Mouse (Mus musculus): ENCODE data around the gene Olfr96. TPM values are rescaled to one million over a fixed set of nuclear protein-coding genes. Genes with fewer than 3 reads are reported as not detected.
"Not testable (repeated sequence)": the region's sequence is repeated elsewhere in the genome, so short reads cannot be mapped to it uniquely, and the experiment has no call there.

Gene Olfr96
- total RNA-seq (2021) = not detected
- long read RNA-seq, experiment 1 = 0 reads
- long read RNA-seq, experiment 2 = 0 reads

GRCm38 (mm10) chr17:37219846-37220245 lies at the start of gene Olfr96:
Gene Olfr96 (plus strand): TSS chr17:37220146.
- DNase-seq = no peak

- DNase-seq = no peak
Measured at GRCm38 (mm10) chr17:37185474-37185873, 34.5 kb upstream of the Olfr96 start.

- DNase-seq = peak; percentile 10 to 42
Measured at GRCm38 (mm10) chr17:37190711-37191110, 29.2 kb upstream of the Olfr96 start.

DNA sequence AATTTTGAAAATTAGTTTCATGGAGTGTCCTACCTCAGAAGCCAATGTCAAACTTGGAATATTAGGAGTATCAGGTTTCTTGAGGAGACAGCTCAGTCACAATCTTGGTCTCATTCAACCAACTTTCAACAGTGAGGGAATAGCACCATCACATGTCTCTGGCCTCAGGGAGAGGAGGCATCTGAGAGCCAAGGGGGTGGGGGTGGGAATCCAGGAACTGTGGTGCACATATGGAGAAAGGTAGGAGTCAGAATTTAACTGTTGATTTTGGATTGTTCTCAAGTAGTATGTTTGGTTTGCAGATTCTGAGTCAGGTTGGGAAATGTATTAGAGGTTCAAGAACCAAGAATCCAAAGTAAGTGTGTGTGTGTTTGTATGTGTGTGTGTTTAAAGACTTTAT lies 26.9 kb upstream of the Olfr96 start:
- DNase-seq = no peak

DNA sequence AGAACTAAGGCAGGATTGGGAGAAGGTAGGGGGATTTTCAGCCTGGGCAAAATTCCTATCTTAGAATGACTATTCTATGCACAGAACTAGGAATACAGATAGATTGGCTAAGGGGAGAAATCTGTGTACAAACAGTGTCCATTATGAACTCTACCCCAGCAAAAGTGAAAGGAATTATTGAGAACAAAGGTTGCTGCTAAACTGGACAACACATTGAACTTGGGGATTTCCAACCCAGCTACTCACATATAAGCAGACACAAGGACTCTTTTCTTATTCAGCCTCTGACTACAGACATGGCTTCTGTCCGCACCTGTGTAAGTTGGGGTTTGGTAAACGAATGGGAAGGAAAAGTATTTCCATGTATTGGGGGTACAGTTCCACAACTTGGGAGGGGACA lies 26.3 kb upstream of the Olfr96 start, which contains the start of gene Ubd:
Gene Ubd, plus strand, starts transcription at position 237 of the 400 bp plus-strand sequence.
- no peak for DNase-seq

DNA sequence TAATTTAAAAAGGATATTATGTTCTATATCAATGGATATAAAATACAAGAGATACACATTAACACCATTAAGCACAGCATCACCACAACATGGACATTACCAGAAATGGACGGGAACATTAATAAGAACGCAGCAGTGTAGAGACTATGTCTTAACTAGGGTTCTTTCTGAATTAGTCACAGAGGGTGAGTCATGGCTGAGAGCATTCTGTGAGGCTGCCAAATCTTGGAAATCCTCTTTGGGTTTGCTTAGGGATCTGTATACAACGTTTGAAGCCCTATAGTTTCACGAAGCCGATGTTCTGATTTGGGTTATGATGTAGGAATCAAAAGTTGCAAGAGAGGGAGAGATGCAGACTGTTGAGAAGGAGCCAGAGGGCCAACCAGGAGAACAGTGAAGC lies 25.2 kb upstream of the Olfr96 start:
- DNase-seq = peak; percentile 18 to 36

DNA sequence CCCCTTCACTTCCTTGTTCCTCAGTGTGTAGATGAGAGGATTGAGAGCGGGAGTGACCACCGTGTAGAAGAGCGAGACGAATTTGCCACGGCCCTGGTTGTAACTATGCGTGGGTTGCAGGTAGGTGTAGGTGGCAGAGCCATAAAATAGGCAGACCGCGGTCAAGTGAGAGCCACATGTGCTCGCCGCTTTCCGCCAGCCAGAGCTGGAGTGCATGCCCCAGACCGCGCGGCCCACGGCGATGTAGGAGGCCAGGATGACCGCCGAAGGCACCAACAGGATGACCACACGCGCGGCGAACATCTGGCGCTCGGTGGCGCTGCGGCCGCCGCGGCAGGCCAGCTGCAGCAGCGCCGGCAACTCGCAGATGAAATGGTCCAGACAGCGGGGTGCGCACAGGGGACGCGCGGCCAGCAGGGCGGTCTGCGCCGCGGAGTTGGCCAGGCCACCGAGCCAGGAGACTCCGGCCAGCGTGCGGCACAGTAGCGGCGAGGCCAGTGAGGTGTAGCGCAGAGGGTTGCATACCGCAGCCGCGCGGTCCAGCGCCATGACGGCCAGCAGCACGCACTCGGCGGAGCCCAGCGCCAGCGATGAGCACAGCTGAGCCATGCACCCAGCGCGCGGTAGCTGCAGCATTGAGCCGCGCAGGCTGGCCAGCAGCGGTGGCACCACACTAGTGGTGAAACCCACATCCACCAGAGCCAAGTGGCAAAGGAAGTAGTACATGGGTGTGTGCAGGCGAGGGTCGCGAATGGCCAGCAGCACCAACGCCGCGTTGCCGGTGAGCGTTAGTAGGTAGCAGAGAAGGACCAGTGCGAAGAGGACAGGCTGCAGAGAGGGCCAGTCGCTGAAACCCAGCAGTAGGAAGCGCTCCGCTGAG lies 22.9 kb upstream of the Olfr96 start:
- DNase-seq = peak; percentile 29 to 44

- DNase-seq = no peak
Measured at GRCm38 (mm10) chr17:37200894-37201293, 19.1 kb upstream of the Olfr96 start, which contains the start of gene Olfr94. Gene Olfr94 (minus strand): TSS chr17:37200994.

DNA sequence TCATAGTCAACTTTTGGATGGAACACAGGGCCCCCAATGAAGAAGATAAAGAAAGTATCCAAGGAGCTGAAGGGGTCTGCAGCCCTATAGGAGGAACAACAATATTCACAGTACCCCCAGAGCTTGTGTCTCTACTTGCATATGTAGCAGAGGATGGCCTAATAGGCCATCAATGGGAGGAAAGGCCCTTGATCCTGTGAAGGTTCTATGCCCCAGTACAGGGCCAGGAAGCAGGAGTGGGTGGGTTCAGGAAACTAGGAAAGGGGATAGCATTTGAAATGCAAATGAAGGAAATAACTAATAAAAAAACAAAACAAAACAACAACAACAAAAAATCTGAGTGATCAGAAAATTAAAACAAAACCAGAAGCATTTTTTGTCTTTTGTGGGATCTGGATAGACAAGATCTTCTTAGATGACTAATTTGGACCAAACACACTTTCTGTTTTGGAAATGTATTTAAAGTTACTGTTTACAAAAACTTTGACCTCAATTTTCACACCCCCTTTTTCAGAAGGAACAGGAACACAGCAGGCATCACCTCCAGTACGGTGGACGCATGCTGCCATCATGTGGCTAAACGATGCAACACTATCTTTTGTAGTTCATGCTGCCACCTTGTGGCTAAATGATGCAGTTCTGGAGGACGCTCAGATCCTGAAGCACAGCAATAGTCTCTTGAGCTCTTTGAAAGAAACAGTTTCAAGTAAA lies 16.6 kb upstream of the Olfr96 start:
- DNase-seq = peak; percentile 70 to 81

- DNase-seq = no peak
Measured at GRCm38 (mm10) chr17:37203917-37204236, 16.1 kb upstream of the Olfr96 start.

DNA sequence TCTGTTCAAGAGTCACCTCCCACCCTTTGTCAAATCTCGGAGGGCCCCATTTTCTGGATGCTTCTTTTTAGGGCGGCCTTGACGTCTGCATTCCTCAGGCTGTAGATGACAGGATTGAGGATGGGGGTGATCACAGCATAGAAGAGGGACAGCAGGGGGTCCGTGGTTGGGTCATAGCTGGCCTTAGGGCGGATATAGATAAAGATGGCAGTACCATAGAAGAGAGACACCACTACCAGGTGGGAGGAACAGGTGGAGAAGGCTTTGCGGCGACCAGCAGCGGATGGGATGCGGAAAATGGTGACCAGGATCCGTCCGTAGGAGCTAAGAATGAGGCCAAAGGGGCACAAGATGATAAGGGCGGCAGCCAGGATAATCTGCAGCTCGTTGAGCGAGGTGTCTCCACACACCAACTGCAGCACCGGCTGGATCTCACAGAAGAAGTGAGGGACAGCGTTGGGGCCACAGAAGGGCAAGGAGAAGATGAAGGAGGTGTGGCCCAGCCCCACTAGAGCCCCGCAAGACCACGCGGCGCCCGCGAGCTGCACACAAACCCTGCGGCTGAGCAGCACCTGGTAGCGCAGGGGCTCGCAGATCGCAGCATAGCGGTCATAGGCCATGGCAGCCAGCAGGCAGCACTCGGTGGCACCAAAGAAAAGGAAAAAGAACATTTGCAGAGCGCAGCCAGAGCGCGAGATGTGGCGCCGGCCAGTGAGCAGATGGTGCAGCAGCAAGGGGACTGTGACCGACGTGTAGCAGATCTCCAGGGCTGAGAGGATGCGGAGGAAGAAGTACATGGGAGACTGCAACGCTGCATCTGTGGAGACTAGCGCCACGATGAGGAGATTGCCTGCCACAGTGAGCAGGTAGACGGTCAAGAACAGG lies 8.8 kb upstream of the Olfr96 start:
- DNase-seq = no peak

GRCm38 (mm10) chr17:37213018-37213417 lies 6.9 kb upstream of the Olfr96 start, which contains the start of gene Olfr95:
Gene Olfr95 (minus strand): TSS chr17:37213118.
- DNase-seq = no peak

DNA sequence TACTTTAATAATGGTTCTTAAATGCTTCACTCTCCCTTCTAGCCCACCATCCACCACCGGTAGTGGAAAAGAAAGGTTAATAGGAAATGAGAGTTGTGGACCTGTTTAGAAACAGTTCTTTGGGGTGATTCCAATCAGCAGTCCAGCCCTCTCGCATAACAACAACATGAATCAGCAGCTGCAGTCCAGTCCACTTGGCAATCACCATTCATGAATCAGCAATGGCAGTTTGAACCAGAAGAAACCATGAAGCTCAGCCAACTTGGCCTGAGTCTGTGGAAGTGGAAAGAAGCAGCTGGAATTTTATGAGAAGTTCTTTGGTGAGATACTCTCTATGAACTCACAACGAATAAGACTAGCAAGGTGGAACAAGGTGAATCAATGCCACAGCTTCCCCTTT lies 1.5 kb upstream of the Olfr96 start:
- DNase-seq = peak; percentile 19 to 39

GRCm38 (mm10) chr17:37221879-37222278 lies 1.9 kb downstream of the Olfr96 start:
- no peak for DNase-seq

DNA sequence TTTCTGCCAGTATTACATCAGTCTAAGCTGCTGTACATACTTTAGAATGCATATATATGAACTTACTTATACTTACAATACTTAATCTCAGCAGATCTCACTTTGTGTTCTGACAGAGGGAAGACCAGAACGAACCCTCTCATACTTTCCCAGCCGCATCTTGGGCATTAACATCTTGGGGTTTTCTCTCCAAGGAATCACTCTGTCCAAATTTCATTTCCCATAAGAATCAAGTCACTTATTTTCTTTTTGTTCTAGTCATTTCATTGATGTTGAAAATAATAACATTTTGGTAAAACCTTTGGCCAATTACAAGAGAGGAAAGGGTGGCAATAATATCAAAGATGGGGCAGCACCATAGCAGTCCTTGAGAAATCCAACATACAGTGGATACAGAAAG lies 17.3 kb downstream of the Olfr96 start, which contains the start of gene Olfr97:
Gene Olfr97, minus strand, starts transcription at position 101 of the 400 bp plus-strand sequence.
- DNase-seq = not testable (repeated sequence)

DNA sequence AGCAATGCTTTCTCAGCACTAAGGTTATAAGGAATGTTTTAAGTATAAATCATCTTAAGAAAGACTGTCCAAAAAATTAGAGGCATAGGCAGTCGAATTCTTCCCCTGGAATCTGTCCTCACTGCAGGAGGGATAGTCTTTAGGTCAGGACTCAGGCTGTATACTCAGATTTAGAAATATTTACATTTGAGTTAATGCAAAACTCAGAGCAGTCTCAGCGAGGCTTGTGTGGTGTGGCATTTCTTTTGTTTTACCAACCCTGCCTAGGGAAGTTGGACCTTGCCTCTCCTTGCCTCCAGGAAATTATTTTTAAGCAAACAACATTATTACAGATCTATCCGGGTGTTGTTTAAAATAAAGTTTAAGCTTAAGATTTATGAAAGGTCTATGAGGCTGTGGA lies 22.3 kb downstream of the Olfr96 start:
- no peak for DNase-seq

DNA sequence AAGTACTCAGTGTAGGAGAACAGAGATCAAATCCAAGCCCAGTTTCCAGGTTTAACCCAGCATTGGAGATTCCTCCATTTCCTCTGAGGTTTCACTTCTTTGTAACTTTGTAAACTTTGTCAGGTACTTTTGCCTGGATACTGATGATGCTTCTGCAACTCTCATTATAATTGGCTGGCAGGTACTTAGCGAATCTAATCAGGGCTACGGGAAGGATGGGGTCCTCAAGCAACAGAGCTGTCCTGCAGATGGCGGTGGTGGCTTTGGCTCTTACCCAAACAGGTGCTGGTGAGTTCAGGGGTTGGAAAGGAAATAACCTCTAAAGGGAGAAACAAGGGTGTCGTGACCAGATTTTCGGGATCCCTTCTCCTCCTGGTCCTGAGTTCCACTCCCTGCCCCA lies 26.8 kb downstream of the Olfr96 start:
- DNase-seq = peak in 1 of 2 experiments; percentile 35

DNA sequence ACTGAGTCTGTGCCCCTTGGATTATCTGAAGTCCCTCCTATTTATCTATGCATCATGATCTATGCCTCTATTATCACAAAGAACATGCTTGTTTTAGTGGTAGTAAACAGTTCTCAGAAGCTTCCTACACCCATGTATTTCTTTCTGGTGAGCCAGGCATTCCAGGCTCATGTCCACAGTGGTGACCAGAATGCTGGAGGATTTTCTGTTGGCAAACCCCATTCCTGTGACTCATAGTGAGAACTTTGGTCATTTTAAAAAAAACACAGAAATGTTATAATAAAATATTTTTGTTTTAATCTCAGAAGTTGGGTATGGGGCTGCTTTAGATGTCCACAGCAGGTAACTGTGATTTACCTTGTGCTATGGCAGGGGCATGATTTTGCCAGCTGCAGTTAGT lies 29.5 kb downstream of the Olfr96 start:
- DNase-seq = no peak

- peak; percentile 12 to 27 for DNase-seq
Measured at GRCm38 (mm10) chr17:37250544-37250943, 30.6 kb downstream of the Olfr96 start.

- peak in 1 of 2 experiments; percentile 7 for DNase-seq
Measured at GRCm38 (mm10) chr17:37263626-37264025, 43.7 kb downstream of the Olfr96 start, which contains the start of gene Olfr98. Gene Olfr98 (minus strand): TSS chr17:37263749.

GRCm38 (mm10) chr17:37270058-37270701 lies 50.2 kb downstream of the Olfr96 start, which contains the start of gene H2-M3:
Gene H2-M3 (plus strand): TSS chr17:37270220.
- peak; percentile 86 to 87 for DNase-seq

All from adrenal gland, postnatal 36 days (tissue).